Mouse (Mus musculus) embryonic facial prominence, embryonic 14.5 days (tissue): ENCODE measurements around the gene Zkscan14. TPM values are rescaled to one million over a fixed set of nuclear protein-coding genes. Genes with fewer than 3 reads are reported as not detected.
A peak's percentile ranks its signal among the peaks of the same experiment; 100 is the strongest.
"Not testable (repeated sequence)": the region's sequence is repeated elsewhere in the genome, so short reads cannot be mapped to it uniquely, and the experiment has no call there.

Experiments
- ATAC-seq: fragments of 200-750 bp; cut with Nextera tagmentation; 2 replicates; pipeline ENCODE4 v1.8.0; 2017; ENCODE audit warnings: low read depth, moderate number of reproducible peaks, moderate TSS enrichment
- DNase-seq: peaks from one replicate; pipeline ENCODE4 v3.0.0-alpha.2; 2015; ENCODE audit warnings: low spot score
- H3K27ac ChIP-seq: fragments of 300-500 bp; sonication (generic); replicated peaks from 2 replicates; pipeline ENCODE4 v1.5.1; 2014; ENCODE audit warnings: low read depth, mild to moderate bottlenecking, low read length, moderate library complexity
- H3K27me3 ChIP-seq: fragments of 300-500 bp; sonication (generic); replicated peaks from 2 replicates; pipeline ENCODE4 v1.6.1; 2014; ENCODE audit warnings: low read length; ENCODE audit not compliant: control insufficient read depth, insufficient read depth
- H3K36me3 ChIP-seq: fragments of 300-500 bp; sonication (generic); 2 replicates; pipeline ENCODE4 v1.6.1; 2014; ENCODE audit warnings: low read length, mixed read lengths; ENCODE audit not compliant: control insufficient read depth, insufficient read depth
- H3K4me1 ChIP-seq: fragments of 300-500 bp; sonication (generic); 2 replicates; pipeline ENCODE4 v1.6.1; 2014; ENCODE audit warnings: antibody characterized with exemption, low read length; ENCODE audit not compliant: control insufficient read depth, insufficient read depth
- H3K4me2 ChIP-seq: fragments of 300-500 bp; sonication (generic); 2 replicates; pipeline ENCODE4 v1.6.1; 2014; ENCODE audit warnings: low read depth, mild to moderate bottlenecking, low read length, moderate library complexity, mixed read lengths
- H3K4me3 ChIP-seq: fragments of 300-500 bp; sonication (generic); 2 replicates; pipeline ENCODE4 v1.5.1; 2014; ENCODE audit warnings: low read depth, mild to moderate bottlenecking, low read length
- H3K9ac ChIP-seq: fragments of 300-500 bp; sonication (generic); 2 replicates; pipeline ENCODE4 v1.6.1; 2014; ENCODE audit warnings: low read depth, mild to moderate bottlenecking, low read length, moderate library complexity, mixed read lengths
- H3K9me3 ChIP-seq: fragments of 300-500 bp; sonication (generic); 2 replicates; pipeline ENCODE4 v1.6.1; 2016; ENCODE audit warnings: low read length; ENCODE audit not compliant: control insufficient read depth
- WGBS: fragments of 180-500 bp; shearing (Covaris S2); extraction: QIAGEN DNeasy Blood & Tissue Kit; methylation state at CpG from one replicate; pipeline ENCODE4 v1.1.7; 2014; 5-methylcytosine and 5-hydroxymethylcytosine counted together
- polyA plus RNA-seq: library from polyadenylated mRNA; unstranded; fragments of >200 nt; fragmentation: Nextera tagmentation; extraction: Ambion mirVana; gene quantifications from 2 replicates; pipeline ENCODE4 v1.2.1, GENCODE M21; 2014

Gene Zkscan14
- 6.6 and 9.3 TPM in 2 replicates for polyA plus RNA-seq

DNA sequence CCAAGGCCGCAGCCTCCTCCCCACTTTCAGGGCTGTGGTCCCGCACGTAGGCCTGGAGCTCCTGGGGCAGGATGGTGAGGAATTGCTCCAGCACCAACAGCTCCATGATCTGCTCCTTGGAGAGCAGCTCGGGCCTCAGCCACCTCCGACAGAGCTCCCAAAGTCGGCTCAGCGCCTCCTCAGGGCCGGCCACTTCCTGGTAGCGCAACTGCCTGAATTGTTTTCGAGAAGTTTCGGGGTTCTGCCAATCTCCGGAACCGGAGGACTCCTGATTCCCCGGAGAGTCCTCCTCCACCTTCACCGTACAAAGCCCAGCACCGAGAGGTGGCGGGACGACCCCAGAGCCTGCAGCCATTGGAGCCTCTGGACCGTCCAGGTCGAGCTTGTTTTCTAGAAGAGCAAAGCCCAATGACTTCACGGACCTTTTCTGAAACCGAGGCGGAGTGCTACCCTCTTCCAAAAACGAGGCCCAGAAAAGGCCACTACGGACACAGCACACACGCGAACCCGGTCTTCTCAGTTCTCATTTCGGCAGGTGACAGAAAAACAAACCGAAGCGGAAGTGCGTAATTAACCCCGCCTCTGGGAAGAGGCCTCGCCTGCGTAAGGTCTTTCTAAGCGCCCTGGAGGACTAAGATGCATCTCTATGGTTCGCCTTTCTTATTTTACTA is at the start of gene Zkscan14:
TSS of gene Zkscan14 (minus strand) at position 548 of the 671 bp plus-strand sequence.
- Histone ChIP-seq H3K27ac (peak within 1 kb of the TSS; percentile 70), H3K27me3 (no peaks in the 10 kb centered on the region), H3K4me1 (peaks cover 17% of the 10 kb centered on the region), H3K36me3 (peaks cover 11% of the 10 kb centered on the region), H3K4me3 (peak within 1 kb of the TSS; percentile 84), H3K4me2 (peak within 1 kb of the TSS; percentile 96), H3K9me3 (no peaks in the 10 kb centered on the region), H3K9ac (peak within 1 kb of the TSS; percentile 88)
- ATAC-seq (no peak), DNase-seq (peak; percentile 97)
- under 1% methylated on average over 35 of the region's 37 CpGs for WGBS

DNA sequence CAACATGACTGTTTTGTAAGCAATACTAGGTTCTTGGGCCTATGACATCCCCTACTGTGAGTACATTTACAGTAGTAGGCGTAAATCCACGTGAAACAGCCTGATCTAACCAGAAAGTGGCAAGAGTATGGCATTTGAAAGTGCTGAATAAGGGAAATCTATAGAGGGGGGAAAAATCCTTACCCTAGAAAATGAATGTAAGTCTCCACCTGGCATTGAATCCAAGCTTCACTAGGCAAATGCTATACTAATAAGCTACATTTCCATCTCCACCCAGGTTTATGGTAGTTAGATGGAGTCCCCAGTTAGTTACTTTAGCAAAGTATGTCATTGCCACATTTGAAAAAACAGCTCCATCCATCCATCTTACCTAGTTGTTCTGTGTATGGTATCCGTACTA is 47.9 kb upstream of the Zkscan14 start:
- no peak overlapping the region for H3K9ac ChIP-seq
- no peaks in the 10 kb centered on the region for H3K27me3 ChIP-seq
- H3K36me3 ChIP-seq, result peaks cover 57% of the 10 kb centered on the region
- no peaks in the 10 kb centered on the region for H3K4me1 ChIP-seq
- no peak for ATAC-seq
- H3K27ac ChIP-seq, result no peak overlapping the region
- DNase-seq, result no peak
- H3K4me2 ChIP-seq, result no peak overlapping the region
- H3K9me3 ChIP-seq, result no peaks in the 10 kb centered on the region
- 96% methylated on average over 3 of the region's 3 CpGs for WGBS
- H3K4me3 ChIP-seq, result no peak overlapping the region

DNA sequence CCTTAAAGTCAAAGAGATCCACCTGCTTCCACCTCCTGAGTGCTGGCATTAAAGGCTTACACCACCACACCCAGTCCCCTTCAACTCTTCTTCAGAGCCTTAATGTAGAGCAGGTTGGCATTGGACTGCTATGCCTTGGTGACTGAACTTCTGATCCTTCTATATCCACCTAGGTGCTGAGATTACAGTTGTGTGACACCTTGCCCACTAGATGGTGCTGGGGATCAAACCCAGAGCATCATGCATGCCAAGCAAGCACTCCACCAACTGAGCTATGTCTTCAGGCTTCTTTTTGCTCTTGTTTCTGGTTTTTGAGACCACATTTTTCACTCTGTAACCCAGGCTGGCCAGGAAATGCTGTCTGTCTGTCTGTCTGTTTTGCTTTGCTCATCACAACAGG is 33.0 kb upstream of the Zkscan14 start:
- Histone ChIP-seq H3K36me3 (peaks cover 54% of the 10 kb centered on the region), H3K4me3 (no peak overlapping the region), H3K27ac (no peak overlapping the region), H3K9ac (no peak overlapping the region), H3K9me3 (no peaks in the 10 kb centered on the region), H3K4me2 (no peak overlapping the region), H3K27me3 (no peaks in the 10 kb centered on the region), H3K4me1 (peaks cover 8% of the 10 kb centered on the region; the same call in 1 of the 2 replicates)
- peak; percentile 24 for DNase-seq
- no peak for ATAC-seq

DNA sequence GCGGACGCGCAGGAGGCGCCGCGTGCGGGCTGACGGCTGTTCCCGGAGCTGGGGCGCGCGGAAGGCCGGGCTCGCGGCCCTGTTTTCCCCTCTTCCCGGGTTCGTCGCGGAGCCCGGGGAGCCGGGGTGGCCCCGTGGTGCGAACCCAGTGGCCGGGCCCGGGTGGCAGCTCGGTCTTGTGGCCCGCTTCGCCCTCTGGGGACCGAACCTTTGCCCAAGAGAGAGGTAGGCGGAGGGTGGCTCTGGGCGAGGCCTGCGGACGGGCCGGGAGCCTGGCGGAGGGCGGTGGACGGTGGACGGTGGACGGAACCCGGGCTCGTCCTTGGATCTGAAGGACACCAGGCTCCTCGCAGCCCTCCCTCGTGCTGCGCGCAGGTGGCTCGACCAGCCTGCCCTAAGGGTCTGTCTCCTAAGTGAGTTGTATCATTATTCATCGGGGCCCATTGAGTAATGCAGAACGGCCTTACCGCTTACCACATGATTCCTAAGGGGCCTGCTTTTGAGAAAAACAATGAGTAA is 30.3 kb upstream of the Zkscan14 start:
- ATAC-seq (peak; percentile 26; the same call in 1 of the 2 replicates), DNase-seq (peak; percentile 35)
- H3K4me2 ChIP-seq, result peak overlapping the region; percentile 65

DNA sequence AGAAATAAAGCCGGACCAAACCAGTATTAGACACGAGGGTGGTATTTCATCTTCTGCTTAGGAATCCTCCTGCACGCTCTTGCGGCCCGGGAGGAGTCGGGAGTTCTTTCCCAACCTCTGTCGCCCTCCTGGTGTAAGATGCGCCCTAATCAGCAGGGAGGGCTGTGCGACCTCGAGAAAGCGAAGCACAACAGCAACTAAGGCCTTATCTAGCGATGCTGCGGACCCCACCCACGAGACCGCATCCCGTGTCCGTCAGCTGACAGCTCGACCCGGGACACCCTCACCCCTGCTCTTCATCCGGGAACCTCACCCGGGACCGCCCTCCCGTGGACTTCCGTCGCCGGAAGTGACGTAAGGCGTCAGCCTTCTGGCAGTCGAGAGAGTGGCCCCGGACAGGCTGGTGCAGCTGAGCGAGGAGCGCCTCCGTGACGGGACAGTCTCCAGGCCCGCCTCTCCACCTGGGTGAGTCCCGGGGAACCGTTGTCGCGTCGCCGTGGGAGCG is 29.8 kb upstream of the Zkscan14 start, which contains the start of gene Zfp655:
TSS of gene Zfp655 (plus strand) at position 349 of the 505 bp plus-strand sequence.
- 0% methylated on average over 28 of the region's 42 CpGs for WGBS
- Histone ChIP-seq H3K36me3 (peaks cover 25% of the 10 kb centered on the region), H3K9ac (peak within 1 kb of the TSS; percentile 99), H3K9me3 (no peaks in the 10 kb centered on the region), H3K4me1 (peaks cover 8% of the 10 kb centered on the region; the same call in 1 of the 2 replicates), H3K27ac (peak within 1 kb of the TSS; percentile 91), H3K4me2 (peak within 1 kb of the TSS; percentile 65), H3K27me3 (no peaks in the 10 kb centered on the region), H3K4me3 (peak within 1 kb of the TSS; percentile 99)
- peak; percentile 99 for ATAC-seq
- DNase-seq, result peak; percentile 97

More for the DNA sequence above, 30.3 kb upstream of the Zkscan14 start:
- Histone ChIP-seq H3K27me3 (no peaks in the 10 kb centered on the region), H3K9me3 (no peaks in the 10 kb centered on the region), H3K4me1 (peaks cover 8% of the 10 kb centered on the region; the same call in 1 of the 2 replicates), H3K4me3 (peak overlapping the region; percentile 99), H3K27ac (peak overlapping the region; percentile 91), H3K9ac (peak overlapping the region; percentile 99), H3K36me3 (peaks cover 30% of the 10 kb centered on the region)
- 0% methylated on average over 17 of the region's 49 CpGs for WGBS

DNA sequence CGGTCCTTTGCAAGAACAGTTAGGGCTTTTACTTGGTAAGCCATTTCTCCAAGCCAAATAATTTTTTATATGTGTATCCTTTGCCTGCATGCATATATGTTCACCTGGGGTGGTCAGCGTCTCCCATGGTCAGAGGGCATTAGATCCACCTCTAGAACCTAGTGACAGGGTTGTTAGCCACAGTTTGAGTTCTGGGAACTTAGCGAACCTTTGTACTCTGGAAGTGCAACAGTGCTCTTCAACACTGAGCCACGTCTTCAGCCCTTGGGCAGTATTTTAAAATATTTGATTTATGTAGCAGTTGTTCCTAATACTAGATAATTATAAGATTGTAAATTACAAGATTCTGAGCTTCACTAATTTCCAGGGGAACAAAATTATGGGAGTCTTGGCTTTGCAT is 29.0 kb upstream of the Zkscan14 start:
- DNase-seq (no peak), ATAC-seq (no peak)
- peaks cover 17% of the 10 kb centered on the region for H3K36me3 ChIP-seq
- H3K9ac ChIP-seq, result no peak overlapping the region
- H3K9me3 ChIP-seq, result no peaks in the 10 kb centered on the region
- H3K27ac ChIP-seq, result no peak overlapping the region
- H3K4me2 ChIP-seq, result peak overlapping the region; percentile 65; the same call in 1 of the 2 replicates
- H3K4me3 ChIP-seq, result peak overlapping the region; percentile 99; the same call in 1 of the 2 replicates
- WGBS, result 81% methylated on average over 4 of the region's 4 CpGs
- peaks cover 8% of the 10 kb centered on the region; the same call in 1 of the 2 replicates for H3K4me1 ChIP-seq
- no peaks in the 10 kb centered on the region for H3K27me3 ChIP-seq

GRCm38 (mm10) chr5:145229283-145229682 is 27.6 kb upstream of the Zkscan14 start:
- not testable (repeated sequence) for H3K9me3 ChIP-seq, H3K4me2 ChIP-seq, H3K27ac ChIP-seq, H3K9ac ChIP-seq, H3K4me1 ChIP-seq, ATAC-seq, H3K4me3 ChIP-seq, DNase-seq, H3K36me3 ChIP-seq, H3K27me3 ChIP-seq
- WGBS, result 77% methylated on average over 6 of the region's 6 CpGs

DNA sequence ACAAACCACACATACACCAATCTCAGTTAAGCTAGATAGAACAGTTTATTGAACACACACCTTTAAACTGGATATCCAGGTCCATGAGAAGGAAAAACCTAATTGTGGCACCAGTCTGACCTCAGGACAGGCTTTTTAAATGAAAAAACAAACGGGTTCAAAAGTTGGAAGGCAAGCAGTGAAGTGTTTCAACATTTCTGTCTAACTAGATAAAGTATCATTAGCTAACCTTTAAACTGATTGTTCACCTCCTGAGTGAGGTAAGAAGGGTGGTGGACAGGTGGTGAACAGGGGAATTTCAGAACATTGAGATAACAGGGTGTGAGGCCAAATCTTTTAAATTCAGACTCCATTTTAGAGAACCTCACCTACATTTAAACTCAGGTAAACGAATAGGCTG is 24.8 kb upstream of the Zkscan14 start:
- Histone ChIP-seq H3K4me1 (no peaks in the 10 kb centered on the region), H3K4me3 (no peak overlapping the region), H3K4me2 (no peak overlapping the region), H3K9ac (no peak overlapping the region), H3K27me3 (no peaks in the 10 kb centered on the region), H3K36me3 (peaks cover 7% of the 10 kb centered on the region), H3K27ac (no peak overlapping the region), H3K9me3 (no peaks in the 10 kb centered on the region)
- ATAC-seq, result no peak
- DNase-seq, result no peak
- WGBS, result 62% methylated on average over 2 of the region's 2 CpGs
